Mouse (Mus musculus): ENCODE results near the gene Tulp3. TPM values are rescaled to one million over a fixed set of nuclear protein-coding genes. Genes with fewer than 3 reads are reported as not detected.

The Tulp3 gene
- polyA plus RNA-seq, 1 experiment from 2014 or later: 28.1 TPM

- ATAC-seq (ENCODE audit: low FRiP score, low TSS enrichment): no peak
- Histone ChIP-seq H3K27ac (ENCODE audit: low read depth, low read length) (no peak overlapping the region), H3K4me2 (replicated peaks; ENCODE audit: low read depth, low read length) (no peak overlapping the region), H3K4me1 (ENCODE audit: control insufficient read depth, insufficient read depth, low read length) (0 out of 2 replicates have a peak, but pooled peaks cover 4% of the 10 kb centered on the region), H3K36me3 (ENCODE audit: control insufficient read depth, insufficient read depth, low read length) (no peaks in the 10 kb centered on the region), H3K4me3 (ENCODE audit: low read length) (no peak overlapping the region), H3K9ac (ENCODE audit: low read depth, low read length) (no peak overlapping the region), H3K9me3 (ENCODE audit: control insufficient read depth, low read length) (no peaks in the 10 kb centered on the region), H3K27me3 (ENCODE audit: control insufficient read depth, insufficient read depth, low read length) (no peaks in the 10 kb centered on the region)
- 85% methylated on average over 6 of the region's 6 CpGs for WGBS
Observed at GRCm38 (mm10) chr6:128276349-128276748, 79.3 kb downstream of the Tulp3 start.

GRCm38 (mm10) chr6:128275506-128276064 lies 80.1 kb downstream of the Tulp3 start:
- 66% methylated on average over 8 of the region's 8 CpGs for WGBS
- no peak overlapping the region for H3K9ac ChIP-seq (ENCODE audit: low read depth, low read length)
- no peaks in the 10 kb centered on the region for H3K9me3 ChIP-seq (ENCODE audit: control insufficient read depth, low read length)
- H3K4me3 ChIP-seq (ENCODE audit: low read length): no peak overlapping the region
- H3K4me2 ChIP-seq (replicated peaks; ENCODE audit: low read depth, low read length): no peak overlapping the region
- 0 out of 2 replicates have a peak, but pooled peaks cover 4% of the 10 kb centered on the region for H3K4me1 ChIP-seq (ENCODE audit: control insufficient read depth, insufficient read depth, low read length)
- no peak overlapping the region for H3K27ac ChIP-seq (ENCODE audit: low read depth, low read length)
- ATAC-seq (ENCODE audit: low FRiP score, low TSS enrichment): no peak
- no peaks in the 10 kb centered on the region for H3K36me3 ChIP-seq (ENCODE audit: control insufficient read depth, insufficient read depth, low read length)
- no peaks in the 10 kb centered on the region for H3K27me3 ChIP-seq (ENCODE audit: control insufficient read depth, insufficient read depth, low read length)

- H3K36me3 ChIP-seq (ENCODE audit: control insufficient read depth, insufficient read depth, low read length): no peaks in the 10 kb centered on the region
- no peaks in the 10 kb centered on the region for H3K27me3 ChIP-seq (ENCODE audit: control insufficient read depth, insufficient read depth, low read length)
- no peak overlapping the region for H3K4me3 ChIP-seq (ENCODE audit: low read length)
- ATAC-seq (ENCODE audit: low FRiP score, low TSS enrichment): no peak
- no peak overlapping the region for H3K4me2 ChIP-seq (replicated peaks; ENCODE audit: low read depth, low read length)
- no peak overlapping the region for H3K9ac ChIP-seq (ENCODE audit: low read depth, low read length)
- no peaks in the 10 kb centered on the region for H3K4me1 ChIP-seq (ENCODE audit: control insufficient read depth, insufficient read depth, low read length)
- no peaks in the 10 kb centered on the region for H3K9me3 ChIP-seq (ENCODE audit: control insufficient read depth, low read length)
- WGBS: 90% methylated on average over 1 of the region's 1 CpGs
- H3K27ac ChIP-seq (ENCODE audit: low read depth, low read length): no peak overlapping the region
Observed at GRCm38 (mm10) chr6:128273507-128273906, 82.1 kb downstream of the Tulp3 start.

- Histone ChIP-seq H3K9ac (ENCODE audit: low read depth, low read length) (no peak overlapping the region), H3K27ac (ENCODE audit: low read depth, low read length) (no peak overlapping the region), H3K27me3 (ENCODE audit: control insufficient read depth, insufficient read depth, low read length) (no peaks in the 10 kb centered on the region), H3K4me1 (ENCODE audit: control insufficient read depth, insufficient read depth, low read length) (no peaks in the 10 kb centered on the region), H3K4me2 (replicated peaks; ENCODE audit: low read depth, low read length) (no peak overlapping the region), H3K4me3 (ENCODE audit: low read length) (no peak overlapping the region), H3K36me3 (ENCODE audit: control insufficient read depth, insufficient read depth, low read length) (no peaks in the 10 kb centered on the region), H3K9me3 (ENCODE audit: control insufficient read depth, low read length) (no peaks in the 10 kb centered on the region)
- WGBS: 97% methylated on average over 17 of the region's 17 CpGs
- ATAC-seq (ENCODE audit: low FRiP score, low TSS enrichment): no peak
Observed at GRCm38 (mm10) chr6:128272754-128273153, 82.9 kb downstream of the Tulp3 start.

Other genes with a start within 250 kb of the Tulp3 start
- gene Tspan9, start 212.3 kb downstream of the Tulp3 start, polyA plus RNA-seq (2014; fragmentation: Nextera tagmentation; extraction: Ambion mirVana): 96.6 and 100 TPM in 2 replicates
- gene Tead4, start 55.0 kb downstream of the Tulp3 start, polyA plus RNA-seq (2014; fragmentation: Nextera tagmentation; extraction: Ambion mirVana): 1.5 and 2.2 TPM in 2 replicates
- 132 and 137 TPM in 2 replicates for gene Rhno1, start 7.1 kb upstream of the Tulp3 start, polyA plus RNA-seq (2014; fragmentation: Nextera tagmentation; extraction: Ambion mirVana)
- 26.7 and 48.2 TPM in 2 replicates for gene Foxm1, start 7.1 kb upstream of the Tulp3 start, polyA plus RNA-seq (2014; fragmentation: Nextera tagmentation; extraction: Ambion mirVana)
- gene Tex52, start 19.6 kb upstream of the Tulp3 start, polyA plus RNA-seq (2014; fragmentation: Nextera tagmentation; extraction: Ambion mirVana): 0.26 and 0.60 TPM in 2 replicates
- gene Gm44596, start 19.7 kb upstream of the Tulp3 start, polyA plus RNA-seq (2014; fragmentation: Nextera tagmentation; extraction: Ambion mirVana): not detected in 2 replicates
- gene Nrip2, start 43.4 kb upstream of the Tulp3 start, polyA plus RNA-seq (2014; fragmentation: Nextera tagmentation; extraction: Ambion mirVana): 13.3 and 17.9 TPM in 2 replicates
- 24.0 and 35.7 TPM in 2 replicates for gene Itfg2, start 69.1 kb upstream of the Tulp3 start, polyA plus RNA-seq (2014; fragmentation: Nextera tagmentation; extraction: Ambion mirVana)
- gene Fkbp4, start 82.8 kb upstream of the Tulp3 start, polyA plus RNA-seq (2014; fragmentation: Nextera tagmentation; extraction: Ambion mirVana): 400 and 513 TPM in 2 replicates
- gene Pzp, start 170.9 kb upstream of the Tulp3 start, polyA plus RNA-seq (2014; fragmentation: Nextera tagmentation; extraction: Ambion mirVana): 0.07 and 1.0 TPM in 2 replicates
- 0.26 and 0.30 TPM in 2 replicates for gene A2ml1, start 225.8 kb upstream of the Tulp3 start, polyA plus RNA-seq (2014; fragmentation: Nextera tagmentation; extraction: Ambion mirVana)